Mouse (Mus musculus) lung, postnatal 0 days (tissue): ENCODE measurements at regions not wholly inside any gene's neighbourhood (a gene's known extent, or its start where the extent isn't known, plus 50 kb on each side); places are given as distances from the start of the nearest gene placed in this dataset.

Source experiments
- CTCF ChIP-seq: IDR thresholded peaks from 2 replicates; pipeline ENCODE4 v1.5.1; 2016; ENCODE audit warnings: antibody characterized with exemption, mild to moderate bottlenecking
- EP300 ChIP-seq: IDR thresholded peaks from 2 replicates; pipeline ENCODE4 v1.6.1; 2016; ENCODE audit warnings: antibody characterized with exemption, mild to moderate bottlenecking, control low read depth

- no peak for TF ChIP-seq CTCF
- no peak for TF ChIP-seq EP300
These were observed 155.1 kb upstream of the Slc22a22 start for GRCm38 (mm10) chr15:57632537-57632936.
